Mouse (Mus musculus) limb, embryonic 14.5 days (tissue): ENCODE results near the gene Atg7. TPM values are rescaled to one million over a fixed set of nuclear protein-coding genes. Genes with fewer than 3 reads are reported as not detected.

Experiments
- ATAC-seq: fragments of 200-750 bp; cut with Nextera tagmentation; 2 replicates; pipeline ENCODE4 v1.8.0; 2017; ENCODE audit warnings: low read depth, moderate number of reproducible peaks, moderate TSS enrichment; ENCODE audit not compliant: low FRiP score
- DNase-seq: peaks from one replicate; pipeline ENCODE4 v3.0.0-alpha.2; 2015; ENCODE audit warnings: low spot score
- H3K27ac ChIP-seq: fragments of 300-500 bp; sonication (generic); replicated peaks from 2 replicates; pipeline ENCODE4 v1.5.1; 2014; ENCODE audit warnings: low read depth, mild to moderate bottlenecking, low read length, moderate library complexity, mixed read lengths
- H3K27me3 ChIP-seq: fragments of 300-500 bp; sonication (generic); 2 replicates; pipeline ENCODE4 v1.6.1; 2014; ENCODE audit warnings: low read length, mixed read lengths; ENCODE audit not compliant: control insufficient read depth, insufficient read depth
- H3K36me3 ChIP-seq: fragments of 300-500 bp; sonication (generic); 2 replicates; pipeline ENCODE4 v1.6.1; 2014; ENCODE audit warnings: mild to moderate bottlenecking, low read length, moderate library complexity, mixed read lengths; ENCODE audit not compliant: control insufficient read depth, insufficient read depth
- H3K4me1 ChIP-seq: fragments of 300-500 bp; sonication (generic); 2 replicates; pipeline ENCODE4 v1.6.1; 2014; ENCODE audit warnings: antibody characterized with exemption, low read length, mixed read lengths; ENCODE audit not compliant: control insufficient read depth, insufficient read depth
- H3K4me2 ChIP-seq: fragments of 300-500 bp; sonication (generic); replicated peaks from 2 replicates; pipeline ENCODE4 v1.6.1; 2014; ENCODE audit warnings: low read depth, mild to moderate bottlenecking, low read length, moderate library complexity; ENCODE audit not compliant: severe bottlenecking
- H3K4me3 ChIP-seq: fragments of 300-500 bp; sonication (generic); replicated peaks from 2 replicates; pipeline ENCODE4 v1.5.1; 2014; ENCODE audit warnings: low read length
- H3K9ac ChIP-seq: fragments of 300-500 bp; sonication (generic); 2 replicates; pipeline ENCODE4 v1.6.1; 2014; ENCODE audit warnings: mild to moderate bottlenecking, low read depth, low read length, moderate library complexity; ENCODE audit not compliant: severe bottlenecking
- H3K9me3 ChIP-seq: fragments of 300-500 bp; sonication (generic); 2 replicates; pipeline ENCODE4 v1.6.1; 2016; ENCODE audit warnings: low read length; ENCODE audit not compliant: control insufficient read depth
- POLR2A ChIP-seq: fragments of 200-500 bp; IDR thresholded peaks from 2 replicates; pipeline ENCODE4 v1.8.0; 2012; ENCODE audit warnings: inconsistent platforms, mild to moderate bottlenecking, moderate library complexity, borderline replicate concordance; ENCODE audit not compliant: insufficient read depth, insufficient read length; ENCODE audit errors: extremely low read depth
- WGBS: fragments of 180-500 bp; shearing (Covaris S2); extraction: QIAGEN DNeasy Blood & Tissue Kit; methylation state at CpG from one replicate; pipeline ENCODE4 v1.1.7; 2014; 5-methylcytosine and 5-hydroxymethylcytosine counted together
- polyA plus RNA-seq, 2 experiments: library from polyadenylated mRNA; depleted of rRNA in 1 of 2; stranded (reverse) in 1 of 2; unstranded in 1 of 2; fragments of >200 nt; fragmentation: Nextera tagmentation in 1 of 2; extraction: Ambion mirVana in 1 of 2; gene quantifications; 2 replicates each; pipeline versions ENCODE4 v1.2.1 to v1.2.3; 2012 to 2014

The Atg7 gene
- polyA plus RNA-seq, 2 experiments = 11.6 to 19.2 TPM

GRCm38 (mm10) chr6:114713538-114713937 is 70.6 kb downstream of the Atg7 start:
- no peak for TF ChIP-seq POLR2A
- Histone ChIP-seq H3K4me2 (no peak overlapping the region), H3K4me3 (no peak overlapping the region), H3K9ac (no peak overlapping the region), H3K27me3 (no peaks in the 10 kb centered on the region), H3K9me3 (no peaks in the 10 kb centered on the region), H3K4me1 (peaks cover 12% of the 10 kb centered on the region), H3K27ac (no peak overlapping the region), H3K36me3 (no peaks in the 10 kb centered on the region)
- ATAC-seq (no peak), DNase-seq (no peak)
- 61% methylated on average over 3 of the region's 3 CpGs for WGBS

GRCm38 (mm10) chr6:114714654-114715053 is 71.8 kb downstream of the Atg7 start:
- TF ChIP-seq POLR2A = no peak
- H3K36me3 ChIP-seq = no peaks in the 10 kb centered on the region
- H3K4me2 ChIP-seq = no peak overlapping the region
- H3K27ac ChIP-seq = no peak overlapping the region
- no peak for DNase-seq
- no peaks in the 10 kb centered on the region for H3K9me3 ChIP-seq
- H3K4me1 ChIP-seq = peaks cover 12% of the 10 kb centered on the region
- H3K9ac ChIP-seq = no peak overlapping the region
- 43% methylated on average over 5 of the region's 5 CpGs for WGBS
- no peak for ATAC-seq
- no peak overlapping the region for H3K4me3 ChIP-seq
- no peaks in the 10 kb centered on the region for H3K27me3 ChIP-seq

GRCm38 (mm10) chr6:114715289-114716030 is 72.6 kb downstream of the Atg7 start:
- Histone ChIP-seq H3K27me3 (no peaks in the 10 kb centered on the region), H3K4me2 (no peak overlapping the region), H3K27ac (peak overlapping the region; percentile 33; the same call in 1 of the 2 replicates), H3K36me3 (no peaks in the 10 kb centered on the region), H3K9me3 (no peaks in the 10 kb centered on the region), H3K9ac (no peak overlapping the region), H3K4me3 (no peak overlapping the region), H3K4me1 (peaks cover 12% of the 10 kb centered on the region)
- 47% methylated on average over 7 of the region's 7 CpGs for WGBS
- TF ChIP-seq POLR2A = no peak
- ATAC-seq = 0 out of 2 replicates have a peak, but pooled peaks have one; percentile 32
- DNase-seq = no peak

- Histone ChIP-seq H3K4me3 (no peak overlapping the region), H3K27ac (no peak overlapping the region), H3K9me3 (no peaks in the 10 kb centered on the region), H3K27me3 (no peaks in the 10 kb centered on the region), H3K4me1 (peaks cover 13% of the 10 kb centered on the region), H3K9ac (no peak overlapping the region), H3K36me3 (no peaks in the 10 kb centered on the region), H3K4me2 (no peak overlapping the region)
- WGBS = 68% methylated on average over 5 of the region's 5 CpGs
- no peak for ATAC-seq
- no peak for DNase-seq
- no peak for TF ChIP-seq POLR2A
Measured at GRCm38 (mm10) chr6:114719100-114719499, 76.2 kb downstream of the Atg7 start.

GRCm38 (mm10) chr6:114719665-114720064 is 76.8 kb downstream of the Atg7 start:
- Histone ChIP-seq H3K36me3 (no peaks in the 10 kb centered on the region), H3K4me3 (no peak overlapping the region), H3K27ac (no peak overlapping the region), H3K9ac (no peak overlapping the region), H3K27me3 (no peaks in the 10 kb centered on the region), H3K4me1 (peaks cover 15% of the 10 kb centered on the region), H3K9me3 (no peaks in the 10 kb centered on the region), H3K4me2 (no peak overlapping the region)
- ATAC-seq (no peak), DNase-seq (no peak)
- 65% methylated on average over 8 of the region's 8 CpGs for WGBS
- no peak for TF ChIP-seq POLR2A
